Mouse (Mus musculus): ENCODE results near the gene Efna3. TPM values are rescaled to one million over a fixed set of nuclear protein-coding genes. Genes with fewer than 3 reads are reported as not detected.

Gene Efna3
- polyA plus RNA-seq, 1 experiment from 2014 or later = 1.6 TPM

DNA sequence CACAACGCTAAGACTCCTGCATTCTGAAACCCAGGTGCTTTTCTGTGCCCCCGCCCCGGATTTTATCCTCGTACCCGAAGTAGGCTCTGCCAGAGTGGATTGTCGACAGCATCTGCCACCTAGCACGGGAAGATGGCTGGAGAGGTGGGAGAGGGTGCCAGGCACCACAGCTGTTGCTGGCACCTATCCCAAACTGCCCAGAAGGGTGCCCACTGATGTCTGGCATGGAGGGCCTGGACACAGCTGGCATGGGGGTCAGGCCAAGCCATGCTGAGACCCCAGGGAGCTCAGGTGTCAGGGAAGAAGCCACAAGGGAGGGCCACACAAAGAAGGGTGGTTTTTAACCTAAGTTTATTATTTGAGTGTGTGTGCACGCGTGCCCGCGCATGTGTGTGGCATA, 10.3 kb upstream of the Efna3 start:
- Histone ChIP-seq H3K4me1 (replicated peaks; ENCODE audit: control insufficient read depth, insufficient read depth, low read length) (peaks cover 3% of the 10 kb centered on the region; the same call in 1 of the 2 replicates), H3K27ac (ENCODE audit: low read depth, low read length) (no peak overlapping the region), H3K4me2 (replicated peaks; ENCODE audit: low read depth) (no peak overlapping the region), H3K4me3 (ENCODE audit: low read depth, low read length) (no peak overlapping the region), H3K9ac (ENCODE audit: low read depth, low read length) (no peak overlapping the region), H3K9me3 (ENCODE audit: control insufficient read depth) (no peaks in the 10 kb centered on the region), H3K27me3 (replicated peaks; ENCODE audit: control insufficient read depth, insufficient read depth, low read length) (no peaks in the 10 kb centered on the region), H3K36me3 (ENCODE audit: control insufficient read depth, insufficient read depth) (peaks cover 23% of the 10 kb centered on the region)
- WGBS = 58% methylated on average over 11 of the region's 11 CpGs
- no peak for TF ChIP-seq CTCF (IDR thresholded peaks at IDR 0.05; ENCODE audit: low read depth)
- ATAC-seq = no peak

GRCm38 (mm10) chr3:89332476-89332875, 9.7 kb upstream of the Efna3 start:
- Histone ChIP-seq H3K27ac (ENCODE audit: low read depth, low read length) (no peak overlapping the region), H3K27me3 (replicated peaks; ENCODE audit: control insufficient read depth, insufficient read depth, low read length) (no peaks in the 10 kb centered on the region), H3K36me3 (ENCODE audit: control insufficient read depth, insufficient read depth) (peaks cover 23% of the 10 kb centered on the region), H3K4me1 (replicated peaks; ENCODE audit: control insufficient read depth, insufficient read depth, low read length) (0 out of 2 replicates have a peak, but pooled peaks cover 2% of the 10 kb centered on the region), H3K9me3 (ENCODE audit: control insufficient read depth) (no peaks in the 10 kb centered on the region), H3K4me2 (replicated peaks; ENCODE audit: low read depth) (0 out of 2 replicates have a peak overlapping the region, but pooled peaks have one; percentile 24), H3K4me3 (ENCODE audit: low read depth, low read length) (no peak overlapping the region), H3K9ac (ENCODE audit: low read depth, low read length) (no peak overlapping the region)
- 30% methylated on average over 12 of the region's 12 CpGs for WGBS
- no peak for TF ChIP-seq CTCF (IDR thresholded peaks at IDR 0.05; ENCODE audit: low read depth)
- ATAC-seq = peak; percentile 6; the same call in 1 of the 2 replicates

DNA sequence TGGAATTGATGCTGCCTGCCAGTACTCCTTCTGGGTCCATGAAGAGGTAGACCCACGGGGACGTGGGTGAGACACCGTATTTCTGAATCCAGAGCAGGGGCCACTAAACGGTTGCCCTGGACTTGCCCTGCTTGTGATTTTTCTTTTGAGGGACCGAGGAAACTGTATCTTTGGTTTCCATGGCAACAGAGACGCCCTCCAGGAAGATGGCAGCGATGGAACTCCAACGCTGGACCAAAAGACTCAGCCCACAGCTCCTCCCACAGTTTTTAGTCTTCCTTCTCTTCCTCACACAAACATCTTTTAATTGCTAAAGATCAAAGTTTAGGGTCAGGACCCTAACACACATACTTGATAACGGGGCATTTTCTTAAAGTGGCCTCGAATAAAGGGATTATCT, 9.2 kb upstream of the Efna3 start:
- H3K36me3 ChIP-seq (ENCODE audit: control insufficient read depth, insufficient read depth) = peaks cover 23% of the 10 kb centered on the region
- no peak; the same call in 1 of the 2 replicates for ATAC-seq
- H3K4me1 ChIP-seq (replicated peaks; ENCODE audit: control insufficient read depth, insufficient read depth, low read length) = 0 out of 2 replicates have a peak, but pooled peaks cover 2% of the 10 kb centered on the region

GRCm38 (mm10) chr3:89331561-89331960, 8.8 kb upstream of the Efna3 start:
- Histone ChIP-seq H3K27me3 (replicated peaks; ENCODE audit: control insufficient read depth, insufficient read depth, low read length) (no peaks in the 10 kb centered on the region), H3K4me1 (replicated peaks; ENCODE audit: control insufficient read depth, insufficient read depth, low read length) (no peaks in the 10 kb centered on the region), H3K9ac (ENCODE audit: low read depth, low read length) (no peak overlapping the region), H3K36me3 (ENCODE audit: control insufficient read depth, insufficient read depth) (peaks cover 23% of the 10 kb centered on the region), H3K4me2 (replicated peaks; ENCODE audit: low read depth) (no peak overlapping the region), H3K27ac (ENCODE audit: low read depth, low read length) (no peak overlapping the region), H3K9me3 (ENCODE audit: control insufficient read depth) (no peaks in the 10 kb centered on the region), H3K4me3 (ENCODE audit: low read depth, low read length) (no peak overlapping the region)
- ATAC-seq = peak; percentile 69
- WGBS = 54% methylated on average over 13 of the region's 13 CpGs
- no peak for TF ChIP-seq CTCF (IDR thresholded peaks at IDR 0.05; ENCODE audit: low read depth)

More for the DNA sequence above, 9.2 kb upstream of the Efna3 start:
- H3K27ac ChIP-seq (ENCODE audit: low read depth, low read length) = no peak overlapping the region
- no peak for TF ChIP-seq CTCF (IDR thresholded peaks at IDR 0.05; ENCODE audit: low read depth)
- H3K4me2 ChIP-seq (replicated peaks; ENCODE audit: low read depth) = no peak overlapping the region
- no peaks in the 10 kb centered on the region for H3K9me3 ChIP-seq (ENCODE audit: control insufficient read depth)
- 45% methylated on average over 10 of the region's 10 CpGs for WGBS
- H3K9ac ChIP-seq (ENCODE audit: low read depth, low read length) = no peak overlapping the region
- H3K27me3 ChIP-seq (replicated peaks; ENCODE audit: control insufficient read depth, insufficient read depth, low read length) = no peaks in the 10 kb centered on the region
- no peak overlapping the region for H3K4me3 ChIP-seq (ENCODE audit: low read depth, low read length)

DNA sequence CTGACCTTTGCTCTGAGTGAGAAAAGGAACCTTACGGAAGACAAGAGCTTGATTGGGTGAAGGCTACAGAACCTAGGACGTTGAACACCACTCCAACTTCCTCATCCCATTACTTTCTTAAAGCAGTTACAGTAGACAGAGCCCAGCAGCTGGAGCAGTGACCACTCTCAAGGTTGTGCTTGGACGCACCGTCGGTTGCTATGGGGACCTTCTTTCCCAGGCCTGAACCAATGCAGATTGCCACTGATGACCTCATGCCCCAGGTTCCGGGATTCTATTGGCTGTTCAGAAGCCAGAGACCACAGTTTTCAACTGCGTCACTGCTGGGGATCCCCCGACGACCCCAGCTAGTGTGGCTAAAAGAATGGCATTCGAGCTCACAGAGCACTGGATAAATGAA, 8.2 kb upstream of the Efna3 start:
- no peaks in the 10 kb centered on the region for H3K9me3 ChIP-seq (ENCODE audit: control insufficient read depth)
- 29% methylated on average over 10 of the region's 10 CpGs for WGBS
- H3K9ac ChIP-seq (ENCODE audit: low read depth, low read length) = no peak overlapping the region
- no peaks in the 10 kb centered on the region for H3K4me1 ChIP-seq (replicated peaks; ENCODE audit: control insufficient read depth, insufficient read depth, low read length)
- ATAC-seq = no peak
- H3K4me2 ChIP-seq (replicated peaks; ENCODE audit: low read depth) = no peak overlapping the region
- H3K36me3 ChIP-seq (ENCODE audit: control insufficient read depth, insufficient read depth) = peaks cover 23% of the 10 kb centered on the region
- TF ChIP-seq CTCF (IDR thresholded peaks at IDR 0.05; ENCODE audit: low read depth) = no peak
- no peak overlapping the region for H3K27ac ChIP-seq (ENCODE audit: low read depth, low read length)
- H3K27me3 ChIP-seq (replicated peaks; ENCODE audit: control insufficient read depth, insufficient read depth, low read length) = no peaks in the 10 kb centered on the region
- H3K4me3 ChIP-seq (ENCODE audit: low read depth, low read length) = no peak overlapping the region

GRCm38 (mm10) chr3:89330346-89330745, 7.6 kb upstream of the Efna3 start:
- H3K4me2 ChIP-seq (replicated peaks; ENCODE audit: low read depth) = no peak overlapping the region
- H3K4me1 ChIP-seq (replicated peaks; ENCODE audit: control insufficient read depth, insufficient read depth, low read length) = no peaks in the 10 kb centered on the region
- no peak overlapping the region for H3K27ac ChIP-seq (ENCODE audit: low read depth, low read length)
- peaks cover 23% of the 10 kb centered on the region for H3K36me3 ChIP-seq (ENCODE audit: control insufficient read depth, insufficient read depth)
- H3K4me3 ChIP-seq (ENCODE audit: low read depth, low read length) = no peak overlapping the region
- H3K27me3 ChIP-seq (replicated peaks; ENCODE audit: control insufficient read depth, insufficient read depth, low read length) = no peaks in the 10 kb centered on the region
- ATAC-seq = no peak
- WGBS = 71% methylated on average over 3 of the region's 3 CpGs
- TF ChIP-seq CTCF (IDR thresholded peaks at IDR 0.05; ENCODE audit: low read depth) = no peak
- H3K9me3 ChIP-seq (ENCODE audit: control insufficient read depth) = no peaks in the 10 kb centered on the region
- no peak overlapping the region for H3K9ac ChIP-seq (ENCODE audit: low read depth, low read length)

- no peak overlapping the region for H3K4me3 ChIP-seq (ENCODE audit: low read depth, low read length)
- ATAC-seq = no peak
- H3K4me1 ChIP-seq (replicated peaks; ENCODE audit: control insufficient read depth, insufficient read depth, low read length) = no peaks in the 10 kb centered on the region
- peaks cover 5% of the 10 kb centered on the region for H3K36me3 ChIP-seq (ENCODE audit: control insufficient read depth, insufficient read depth)
- no peak overlapping the region for H3K4me2 ChIP-seq (replicated peaks; ENCODE audit: low read depth)
- no peak overlapping the region for H3K9ac ChIP-seq (ENCODE audit: low read depth, low read length)
- no peak overlapping the region for H3K27ac ChIP-seq (ENCODE audit: low read depth, low read length)
- no peak for TF ChIP-seq CTCF (IDR thresholded peaks at IDR 0.05; ENCODE audit: low read depth)
- no peaks in the 10 kb centered on the region for H3K27me3 ChIP-seq (replicated peaks; ENCODE audit: control insufficient read depth, insufficient read depth, low read length)
- no peaks in the 10 kb centered on the region for H3K9me3 ChIP-seq (ENCODE audit: control insufficient read depth)
- WGBS = 14% methylated on average over 4 of the region's 4 CpGs
Measured at GRCm38 (mm10) chr3:89328623-89329022, 5.9 kb upstream of the Efna3 start.

Measured in intestine, postnatal 0 days (tissue).